Mouse (Mus musculus) E14TG2a.4 (cell line): ENCODE results near the gene Diexf.

ENCODE experiments used
- CTCF ChIP-seq: conservative IDR thresholded peaks from 2 replicates; pipeline ENCODE4 v1.5.1; 2014; ENCODE audit warnings: low read length
- NANOG ChIP-seq: IDR thresholded peaks from 2 replicates; pipeline ENCODE4 v1.6.1; 2014; ENCODE audit warnings: borderline replicate concordance, low read length, mixed read lengths
- POU5F1 ChIP-seq: IDR thresholded peaks from 2 replicates; pipeline ENCODE4 v1.6.1; 2014; ENCODE audit warnings: low read length, borderline replicate concordance

DNA sequence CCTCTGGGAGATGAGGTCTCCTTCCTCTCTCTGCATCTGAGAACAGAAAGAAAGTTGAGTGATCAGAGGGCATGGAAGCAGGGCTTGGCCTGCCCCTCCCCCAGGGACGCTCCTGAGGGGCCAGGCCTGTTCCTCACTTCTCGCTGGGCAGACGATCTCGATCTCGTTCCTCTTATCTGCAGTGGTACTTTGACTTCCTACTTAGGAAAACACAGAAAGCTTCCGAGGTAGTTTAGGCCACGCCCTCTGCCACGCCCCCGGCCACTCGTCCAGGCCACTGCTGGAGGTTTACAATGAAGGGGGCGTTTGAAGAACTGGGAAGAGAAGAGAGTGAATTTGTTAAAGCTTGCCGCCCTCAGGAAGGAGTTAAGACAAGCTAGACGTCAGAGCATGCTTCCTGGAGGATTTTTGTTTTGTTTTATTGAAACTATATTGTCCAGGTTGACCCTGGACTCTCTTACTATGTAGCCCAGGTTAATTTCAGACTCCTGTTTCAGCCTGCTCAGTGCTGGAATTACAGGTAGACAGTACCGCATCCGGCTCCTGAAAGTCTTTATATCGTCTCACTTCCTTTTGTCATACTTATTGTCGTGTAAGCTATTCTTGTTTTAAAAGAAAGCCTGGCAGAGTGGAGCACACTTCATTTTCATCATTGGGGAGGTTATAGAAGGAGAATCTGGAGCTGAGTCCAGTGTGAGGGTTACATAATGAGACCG, 30.4 kb upstream of the Diexf start:
- TF ChIP-seq CTCF: no peak
- TF ChIP-seq NANOG: no peak
- TF ChIP-seq POU5F1: no peak
